Mouse (Mus musculus): ENCODE measurements around the gene Hoxa6. TPM values are rescaled to one million over a fixed set of nuclear protein-coding genes. Genes with fewer than 3 reads are reported as not detected.

The Hoxa6 gene
- 4.4 TPM in 2 replicates for polyA plus RNA-seq (2014; fragmentation: Nextera tagmentation; extraction: Ambion mirVana)

- H3K27ac ChIP-seq (ENCODE audit: low read depth, low read length) = peak within 1 kb of the TSS; percentile 76
- H3K9me3 ChIP-seq (ENCODE audit: control insufficient read depth, low read length) = no peaks in the 10 kb centered on the region
- peaks cover 32% of the 10 kb centered on the region for H3K36me3 ChIP-seq (ENCODE audit: control insufficient read depth, insufficient read depth, low read length)
- no peaks in the 10 kb centered on the region; the same call in 1 of the 2 replicates for H3K27me3 ChIP-seq (ENCODE audit: control insufficient read depth, insufficient read depth, low read length)
- ATAC-seq (ENCODE audit: low FRiP score, low TSS enrichment) = no peak
- H3K4me3 ChIP-seq (ENCODE audit: low read length) = peak within 1 kb of the TSS; percentile 89
- peaks cover 49% of the 10 kb centered on the region for H3K4me1 ChIP-seq (ENCODE audit: control insufficient read depth, insufficient read depth, low read length)
- H3K4me2 ChIP-seq (replicated peaks; ENCODE audit: low read depth, low read length) = peak within 1 kb of the TSS; percentile 97
- H3K9ac ChIP-seq (ENCODE audit: low read depth, low read length) = peak within 1 kb of the TSS; percentile 91
- 1% methylated on average over 47 of the region's 47 CpGs for WGBS
Observed at GRCm38 (mm10) chr6:52208072-52208867, at the start of gene Hoxa6. TSS of gene Hoxa6 (minus strand) at chr6:52208722.

GRCm38 (mm10) chr6:52256956-52257355 is 48.4 kb upstream of the Hoxa6 start:
- no peaks in the 10 kb centered on the region for H3K36me3 ChIP-seq (ENCODE audit: control insufficient read depth, insufficient read depth, low read length)
- no peak for ATAC-seq (ENCODE audit: low FRiP score, low TSS enrichment)
- no peak overlapping the region for H3K27ac ChIP-seq (ENCODE audit: low read depth, low read length)
- H3K4me2 ChIP-seq (replicated peaks; ENCODE audit: low read depth, low read length) = no peak overlapping the region
- H3K9ac ChIP-seq (ENCODE audit: low read depth, low read length) = no peak overlapping the region
- no peak overlapping the region for H3K4me3 ChIP-seq (ENCODE audit: low read length)
- no peaks in the 10 kb centered on the region for H3K9me3 ChIP-seq (ENCODE audit: control insufficient read depth, low read length)
- under 1% methylated on average over 6 of the region's 6 CpGs for WGBS
- peaks cover 19% of the 10 kb centered on the region for H3K4me1 ChIP-seq (ENCODE audit: control insufficient read depth, insufficient read depth, low read length)
- H3K27me3 ChIP-seq (ENCODE audit: control insufficient read depth, insufficient read depth, low read length) = peaks cover 76% of the 10 kb centered on the region

DNA sequence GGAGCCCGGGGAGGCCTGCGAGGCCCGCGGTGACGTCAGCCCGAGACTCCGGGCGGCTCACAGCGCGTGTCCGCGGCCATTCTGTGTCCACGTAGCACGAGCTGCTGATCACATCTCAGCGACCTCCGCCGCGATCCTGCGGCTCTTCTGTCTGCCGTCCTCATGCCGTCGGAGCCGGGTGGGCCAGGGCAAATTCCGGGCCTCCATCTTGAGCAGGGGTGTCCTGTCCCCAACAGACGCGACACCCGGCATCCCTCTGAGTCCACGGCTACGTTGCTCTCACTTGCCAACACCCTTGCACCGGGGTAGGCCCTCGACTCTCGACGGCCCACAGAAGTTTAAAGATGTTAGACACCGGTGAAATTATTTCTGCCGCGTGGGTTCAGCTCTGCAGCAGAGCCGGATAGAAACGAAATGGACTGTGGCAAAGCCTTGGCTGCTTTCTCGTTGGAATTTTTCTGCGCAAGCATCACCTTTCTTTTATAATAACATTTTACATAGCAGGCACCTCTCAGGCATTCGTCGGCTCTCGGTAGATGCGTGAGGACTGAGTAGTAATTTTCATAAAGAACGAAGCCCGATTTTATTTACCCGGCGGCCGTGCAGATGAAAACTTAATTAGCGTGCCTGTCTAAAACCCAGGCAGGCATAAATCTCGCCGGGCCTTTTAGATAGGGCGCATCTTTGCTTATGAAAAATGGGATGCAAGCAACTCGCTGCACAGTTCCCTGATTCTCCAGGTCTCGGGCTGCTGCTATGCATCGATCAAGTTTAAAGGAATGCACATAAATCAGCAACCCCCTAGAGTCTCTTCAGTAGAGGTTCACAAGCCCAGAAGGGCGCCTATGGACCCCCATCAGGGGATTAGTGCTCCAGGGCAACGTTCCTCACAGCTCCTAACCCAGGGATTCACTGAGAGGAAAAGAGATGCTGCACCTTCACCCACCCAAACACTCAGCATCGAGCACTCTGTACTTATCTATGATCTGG is 45.3 kb upstream of the Hoxa6 start:
- WGBS = under 1% methylated on average over 59 of the region's 59 CpGs
- Histone ChIP-seq H3K4me1 (ENCODE audit: control insufficient read depth, insufficient read depth, low read length) (peaks cover 26% of the 10 kb centered on the region), H3K27me3 (ENCODE audit: control insufficient read depth, insufficient read depth, low read length) (peaks cover 61% of the 10 kb centered on the region), H3K4me2 (replicated peaks; ENCODE audit: low read depth, low read length) (peak overlapping the region; percentile 41), H3K36me3 (ENCODE audit: control insufficient read depth, insufficient read depth, low read length) (no peaks in the 10 kb centered on the region), H3K9me3 (ENCODE audit: control insufficient read depth, low read length) (no peaks in the 10 kb centered on the region), H3K9ac (ENCODE audit: low read depth, low read length) (no peak overlapping the region), H3K27ac (ENCODE audit: low read depth, low read length) (no peak overlapping the region), H3K4me3 (ENCODE audit: low read length) (peak overlapping the region; percentile 33)
- ATAC-seq (ENCODE audit: low FRiP score, low TSS enrichment) = 0 out of 2 replicates have a peak, but pooled peaks have one; percentile 9

GRCm38 (mm10) chr6:52252775-52253376 is 44.4 kb upstream of the Hoxa6 start:
- peak; percentile 11; the same call in 1 of the 2 replicates for ATAC-seq (ENCODE audit: low FRiP score, low TSS enrichment)
- Histone ChIP-seq H3K4me2 (replicated peaks; ENCODE audit: low read depth, low read length) (peak overlapping the region; percentile 41), H3K36me3 (ENCODE audit: control insufficient read depth, insufficient read depth, low read length) (no peaks in the 10 kb centered on the region), H3K4me3 (ENCODE audit: low read length) (peak overlapping the region; percentile 33), H3K9ac (ENCODE audit: low read depth, low read length) (peak overlapping the region; percentile 28; the same call in 1 of the 2 replicates), H3K27me3 (ENCODE audit: control insufficient read depth, insufficient read depth, low read length) (peaks cover 51% of the 10 kb centered on the region), H3K27ac (ENCODE audit: low read depth, low read length) (no peak overlapping the region), H3K4me1 (ENCODE audit: control insufficient read depth, insufficient read depth, low read length) (peaks cover 32% of the 10 kb centered on the region), H3K9me3 (ENCODE audit: control insufficient read depth, low read length) (no peaks in the 10 kb centered on the region)
- 6% methylated on average over 35 of the region's 35 CpGs for WGBS

DNA sequence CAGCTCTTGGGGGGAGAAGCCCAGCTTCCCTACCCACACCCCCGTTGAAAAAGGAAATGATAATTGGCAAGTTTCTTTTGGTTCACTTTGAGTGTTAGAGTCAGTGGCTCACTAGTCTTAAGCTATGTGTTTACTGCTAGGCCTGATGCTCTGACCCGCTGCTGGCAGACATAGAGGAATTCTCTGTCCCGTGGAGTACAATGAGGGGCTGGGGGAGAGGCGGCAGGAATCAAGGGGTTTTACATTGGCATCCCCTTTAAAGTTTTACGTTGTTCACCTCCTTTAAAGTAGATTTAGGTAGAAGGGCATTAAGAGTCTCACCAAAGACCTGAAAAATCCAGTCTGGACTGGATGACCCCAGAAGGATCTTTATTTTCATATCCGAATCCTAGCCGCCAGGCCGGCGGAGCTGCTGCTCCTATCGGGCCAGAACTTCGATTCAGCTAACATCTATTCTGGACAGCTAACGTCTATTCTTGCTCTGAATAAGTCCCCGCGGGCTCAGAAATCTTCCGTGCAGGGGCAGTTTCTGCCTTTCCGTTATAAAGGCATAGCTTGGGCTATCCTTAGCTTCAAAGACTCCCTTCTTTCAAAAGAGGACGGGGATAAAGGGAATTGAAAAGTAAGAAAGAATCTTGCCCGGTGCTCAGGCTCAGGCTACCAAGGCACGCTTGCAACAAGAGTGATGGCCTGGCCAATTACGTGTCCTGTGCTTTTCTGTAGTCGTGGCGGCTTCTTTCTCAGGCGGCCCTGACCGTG is 43.7 kb upstream of the Hoxa6 start:
- Histone ChIP-seq H3K36me3 (ENCODE audit: control insufficient read depth, insufficient read depth, low read length) (no peaks in the 10 kb centered on the region), H3K27me3 (ENCODE audit: control insufficient read depth, insufficient read depth, low read length) (peaks cover 47% of the 10 kb centered on the region), H3K4me2 (replicated peaks; ENCODE audit: low read depth, low read length) (peak overlapping the region; percentile 41; the same call in 1 of the 2 replicates), H3K9ac (ENCODE audit: low read depth, low read length) (0 out of 2 replicates have a peak overlapping the region, but pooled peaks have one; percentile 28), H3K27ac (ENCODE audit: low read depth, low read length) (no peak overlapping the region), H3K4me3 (ENCODE audit: low read length) (peak overlapping the region; percentile 33), H3K4me1 (ENCODE audit: control insufficient read depth, insufficient read depth, low read length) (peaks cover 32% of the 10 kb centered on the region), H3K9me3 (ENCODE audit: control insufficient read depth, low read length) (no peaks in the 10 kb centered on the region)
- WGBS = 28% methylated on average over 24 of the region's 24 CpGs
- no peak for ATAC-seq (ENCODE audit: low FRiP score, low TSS enrichment)

DNA sequence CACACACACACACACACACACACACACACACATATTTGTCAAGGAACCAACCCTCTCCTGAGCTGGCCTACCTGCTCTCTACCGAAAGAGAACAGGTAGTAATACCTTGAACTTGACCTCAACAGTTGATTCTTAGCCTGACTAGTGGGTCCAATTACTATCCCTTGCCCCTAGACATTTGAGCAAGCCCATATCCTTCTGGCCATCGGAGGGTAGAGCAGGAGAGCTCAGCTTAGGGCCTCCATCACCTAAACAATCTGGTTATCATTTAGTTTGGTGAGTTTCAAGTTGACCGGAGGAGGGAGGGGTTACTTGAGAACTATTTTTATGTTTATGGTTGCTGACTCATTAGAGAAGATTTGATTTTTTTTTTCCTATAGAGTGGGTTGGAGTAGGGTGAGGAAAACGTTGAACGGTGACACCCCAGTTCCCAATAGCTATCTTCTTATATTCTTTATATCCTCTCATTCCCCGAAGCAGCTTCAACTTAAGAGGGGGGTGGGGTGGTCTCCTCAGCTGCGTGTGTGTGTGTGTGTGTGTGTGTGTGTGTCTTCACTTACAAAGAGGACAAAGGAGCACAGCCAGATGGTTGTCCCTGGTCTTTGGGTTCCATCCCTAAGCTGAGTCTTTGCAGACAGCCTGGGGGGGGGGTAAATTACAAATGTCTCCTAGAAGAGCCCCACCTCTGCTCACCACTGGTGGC is 42.8 kb upstream of the Hoxa6 start:
- Histone ChIP-seq H3K9me3 (ENCODE audit: control insufficient read depth, low read length) (no peaks in the 10 kb centered on the region), H3K27me3 (ENCODE audit: control insufficient read depth, insufficient read depth, low read length) (peaks cover 43% of the 10 kb centered on the region), H3K4me2 (replicated peaks; ENCODE audit: low read depth, low read length) (no peak overlapping the region), H3K4me1 (ENCODE audit: control insufficient read depth, insufficient read depth, low read length) (peaks cover 32% of the 10 kb centered on the region), H3K9ac (ENCODE audit: low read depth, low read length) (no peak overlapping the region), H3K4me3 (ENCODE audit: low read length) (no peak overlapping the region), H3K36me3 (ENCODE audit: control insufficient read depth, insufficient read depth, low read length) (no peaks in the 10 kb centered on the region), H3K27ac (ENCODE audit: low read depth, low read length) (no peak overlapping the region)
- ATAC-seq (ENCODE audit: low FRiP score, low TSS enrichment) = no peak
- WGBS = 31% methylated on average over 7 of the region's 7 CpGs

DNA sequence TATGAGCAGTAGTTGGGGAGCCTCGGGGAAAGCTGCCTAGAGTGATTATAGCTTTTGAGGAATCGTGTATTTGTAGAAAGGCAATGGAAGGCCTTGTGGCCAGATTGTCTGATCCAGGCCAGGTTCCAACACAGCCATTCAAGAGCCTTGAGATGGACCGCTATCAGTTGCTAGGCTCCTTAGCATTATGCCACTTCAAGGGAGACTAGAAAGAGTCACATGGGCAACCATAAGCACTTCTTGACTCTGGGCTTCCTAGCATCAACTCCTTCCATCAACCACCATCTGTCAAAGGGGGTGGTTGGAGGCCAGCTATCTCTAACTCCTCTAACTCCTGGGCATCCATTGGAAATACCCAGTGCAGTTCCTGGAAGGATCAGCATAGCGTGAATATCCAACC is 41.3 kb upstream of the Hoxa6 start:
- peak overlapping the region; percentile 83 for H3K4me2 ChIP-seq (replicated peaks; ENCODE audit: low read depth, low read length)
- 26% methylated on average over 4 of the region's 4 CpGs for WGBS
- no peaks in the 10 kb centered on the region for H3K9me3 ChIP-seq (ENCODE audit: control insufficient read depth, low read length)
- no peak for ATAC-seq (ENCODE audit: low FRiP score, low TSS enrichment)
- peaks cover 32% of the 10 kb centered on the region for H3K4me1 ChIP-seq (ENCODE audit: control insufficient read depth, insufficient read depth, low read length)
- no peak overlapping the region; the same call in 1 of the 2 replicates for H3K27ac ChIP-seq (ENCODE audit: low read depth, low read length)
- H3K27me3 ChIP-seq (ENCODE audit: control insufficient read depth, insufficient read depth, low read length) = peaks cover 30% of the 10 kb centered on the region
- H3K4me3 ChIP-seq (ENCODE audit: low read length) = peak overlapping the region; percentile 75
- no peaks in the 10 kb centered on the region for H3K36me3 ChIP-seq (ENCODE audit: control insufficient read depth, insufficient read depth, low read length)
- H3K9ac ChIP-seq (ENCODE audit: low read depth, low read length) = peak overlapping the region; percentile 75; the same call in 1 of the 2 replicates
